Comparison of ENCODE assay signal across 8 mouse cellular contexts in the genomic region with DNA sequence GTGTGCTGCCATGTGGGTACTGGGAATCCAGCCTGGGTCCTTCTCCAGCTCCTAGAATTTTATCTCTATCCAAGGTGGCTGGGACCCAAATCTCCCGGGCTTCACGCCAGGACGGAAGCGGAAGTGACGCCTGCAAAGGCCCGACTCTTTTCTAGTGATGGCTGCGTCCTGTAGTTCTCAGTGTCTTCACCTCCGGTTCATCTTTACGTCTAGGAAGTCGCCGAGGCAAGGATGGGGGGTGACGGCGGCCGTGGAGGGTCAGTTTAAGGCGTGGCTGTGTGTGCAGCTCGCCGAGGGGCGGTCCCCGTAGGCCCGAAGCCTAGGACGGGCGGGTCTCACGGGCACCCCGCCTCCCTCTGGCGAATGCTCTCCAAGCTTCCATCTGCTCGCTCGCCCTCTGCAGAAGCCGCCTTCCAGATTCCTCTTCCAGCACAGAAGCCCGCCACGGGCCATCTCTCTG. TPM values are rescaled to one million over a fixed set of nuclear protein-coding genes. Genes with fewer than 3 reads are reported as not detected.
A peak's percentile ranks its signal among the peaks of the same experiment; 100 is the strongest.
DNase-seq lines count a peak whose midpoint lies in the region; ATAC-seq and TF ChIP-seq lines count a peak whose summit lies in the region.

Zfp846 (plus strand) TSS at position 117 of the 460 bp plus-strand sequence.

- peak within 1 kb of the TSS; percentile 61 for H3K4me2 ChIP-seq in hindbrain, embryonic 13.5 days

- no peaks in the 10 kb centered on the region for H3K9me3 ChIP-seq in hindbrain, embryonic 13.5 days

- peak within 1 kb of the TSS; percentile 91 for H3K27ac ChIP-seq in hindbrain, embryonic 13.5 days

- H3K36me3 ChIP-seq in hindbrain, embryonic 13.5 days: peaks cover 5% of the 10 kb centered on the region

- peak; percentile 71 for DNase-seq in Patski (ENCODE audit: low read depth, low spot score)
- peak; percentile 99 for DNase-seq in cerebellum, postnatal 14 days
- peak; percentile 98 to 99 for DNase-seq in frontal cortex, postnatal 14 days (ENCODE audit: low spot score in 2 of 2)
- DNase-seq in layer of hippocampus, postnatal 25 days (ENCODE audit: extremely low spot score in 1 of 2, low spot score in 1 of 2): peak; percentile 98 to 99
- DNase-seq in lung, postnatal 25 days (ENCODE audit: low spot score): peak; percentile 99
- peak; percentile 96 for DNase-seq in retina, embryonic 14.5 days (ENCODE audit: low spot score)
- DNase-seq in thymus, postnatal 4 days: peak; percentile 96

- ATAC-seq in Patski: peak; percentile 100
- peak; percentile 98 for ATAC-seq in hindbrain, embryonic 13.5 days (ENCODE audit: low FRiP score)

- H3K4me1 ChIP-seq in hindbrain, embryonic 13.5 days (replicated peaks): peaks cover 17% of the 10 kb centered on the region

- peaks cover 27% of the 10 kb centered on the region for H3K27me3 ChIP-seq in Patski
- H3K27me3 ChIP-seq in hindbrain, embryonic 13.5 days: peaks cover 29% of the 10 kb centered on the region

- H3K9ac ChIP-seq in hindbrain, embryonic 13.5 days: peak within 1 kb of the TSS; percentile 75

- peak within 1 kb of the TSS; percentile 58 for H3K4me3 ChIP-seq in hindbrain, embryonic 13.5 days

- WGBS in hindbrain, embryonic 13.5 days: under 1% methylated on average over 30 of the region's 30 CpGs

- TF ChIP-seq CTCF in Patski (IDR thresholded peaks at IDR 0.05): no peak

- CTCF ChIA-PET in Patski (lab: Charles Lee): no interaction called here

- in situ Hi-C loops in Patski (cut with MboI; ENCODE audit: low pct_unique_long_range_greater_than_20kb): no loop called here

- POLR2A ChIA-PET in Patski (lab: Charles Lee): interaction anchor here (1.1 kb wide), 1 partner anchor 61 kb away, joined by 3 read pairs; no protein-coding TSS in a partner anchor

RNA-seq across cellular contexts. Expression of gene Zfp846, which starts in this region (rescaled TPM):
- polyA plus RNA-seq in Patski (2021): 8.8 TPM
- 46.4 and 48.2 TPM in 2 replicates for polyA plus RNA-seq in hindbrain, embryonic 13.5 days (2015; fragmentation: Nextera tagmentation; extraction: Ambion mirVana)
- total RNA-seq in layer of hippocampus, postnatal 25 days (2021): 10 to 100 TPM; 20.4 to 22.1 TPM

Comparison
In these comparisons a context has a peak if more than half of its experiments do, and no peak if none do; other contexts are left out.
1. Peak in every context shown above with its lines: DNase-seq, ATAC-seq, H3K4me3 ChIP-seq and H3K27ac ChIP-seq.